In the genomic region with DNA sequence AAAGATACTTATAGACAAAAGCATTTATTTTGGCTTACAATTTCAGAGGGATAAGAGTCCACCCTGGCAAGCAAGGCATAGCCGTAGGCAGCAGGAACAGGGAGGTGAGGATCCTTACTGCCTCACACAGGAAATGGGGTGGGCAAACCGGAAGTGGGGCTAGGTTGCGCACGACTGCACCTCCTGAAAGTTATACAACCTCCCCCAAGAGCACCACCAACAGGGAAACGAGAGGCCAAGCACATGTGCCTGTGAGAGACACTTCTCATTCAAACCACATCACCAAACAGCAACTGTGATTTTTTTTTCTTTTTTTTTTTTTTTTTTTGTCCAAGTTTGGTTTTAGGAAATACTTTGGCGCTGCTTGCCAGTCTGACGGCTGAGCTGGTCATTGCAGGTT, we compare ENCODE assay signal across 15 mouse cellular contexts. TPM values are rescaled to one million over a fixed set of nuclear protein-coding genes. Genes with fewer than 3 reads are reported as not detected.
"Had no signal": no experiment of that assay in that cellular context is flagged by ENCODE, and none has a peak within 500 bp of the region (broad histone marks: within the 10 kb centered on the region; RNA-seq: fewer than 3 reads in every experiment).

No protein-coding gene starts in this region.

- H3K9me3 ChIP-seq: limb, embryonic 12.5 days; liver, embryonic 13.5 days; neural tube, embryonic 15.5 days had no signal

- H3K9ac ChIP-seq: limb, embryonic 12.5 days; liver, embryonic 13.5 days; liver, postnatal 0 days; neural tube, embryonic 15.5 days had no signal

- ATAC-seq: liver, postnatal 0 days had no signal

- H3K36me3 ChIP-seq: limb, embryonic 12.5 days; liver, embryonic 13.5 days; neural tube, embryonic 15.5 days had no signal

- H3K27me3 ChIP-seq: limb, embryonic 12.5 days; liver, embryonic 13.5 days; neural tube, embryonic 15.5 days had no signal

- DNase-seq: kidney, adult 9 months; kidney, postnatal 4 days; liver; liver, embryonic 13.5 days; liver, postnatal 0 days; midbrain, embryonic 14.5 days; right cerebral cortex, adult 18-20 months; right cerebral cortex, postnatal 25 days; thymus, postnatal 36 days had no signal

- H3K4me2 ChIP-seq: limb, embryonic 12.5 days; liver, embryonic 13.5 days; neural tube, embryonic 15.5 days had no signal

- H3K4me3 ChIP-seq: layer of hippocampus, adult 2 months; limb, embryonic 12.5 days; liver, embryonic 13.5 days; myocyte; neural tube, embryonic 15.5 days had no signal

- H3K4me1 ChIP-seq: limb, embryonic 12.5 days; liver, embryonic 13.5 days; neural tube, embryonic 15.5 days had no signal

- H3K27ac ChIP-seq: kidney, postnatal 0 days; layer of hippocampus, adult 2 months; limb, embryonic 12.5 days; liver, embryonic 13.5 days; neural tube, embryonic 15.5 days had no signal

RNA-seq across cellular contexts. Expression of gene Gm37240, which starts 19.8 kb away (rescaled TPM):
- total RNA-seq: megakaryocyte-erythroid progenitor cell, adult 5-6 weeks had no signal
